Mouse (Mus musculus) intestine, embryonic 16.5 days (tissue): ENCODE measurements around the gene Mgmt. TPM values are rescaled to one million over a fixed set of nuclear protein-coding genes. Genes with fewer than 3 reads are reported as not detected.

Experiments used
- ATAC-seq: fragments of 200-750 bp; cut with Nextera tagmentation; 2 replicates; pipeline ENCODE4 v1.8.0; 2017; ENCODE audit warnings: moderate TSS enrichment, moderate library complexity
- H3K27ac ChIP-seq: fragments of 300-500 bp; sonication (generic); 2 replicates; pipeline ENCODE4 v1.5.1; 2014; ENCODE audit warnings: mild to moderate bottlenecking, low read length
- H3K27me3 ChIP-seq: fragments of 300-500 bp; sonication (generic); replicated peaks from 2 replicates; pipeline ENCODE4 v1.6.1; 2014; ENCODE audit warnings: low read length, control low read depth, mixed read lengths; ENCODE audit not compliant: control insufficient read depth, insufficient read depth
- H3K36me3 ChIP-seq: fragments of 300-500 bp; sonication (generic); 2 replicates; pipeline ENCODE4 v1.6.1; 2014; ENCODE audit warnings: low read length, control low read depth; ENCODE audit not compliant: control insufficient read depth, insufficient read depth
- H3K4me1 ChIP-seq: fragments of 300-500 bp; sonication (generic); 2 replicates; pipeline ENCODE4 v1.6.1; 2014; ENCODE audit warnings: low read length, control low read depth, mixed read lengths; ENCODE audit not compliant: control insufficient read depth, insufficient read depth
- H3K4me2 ChIP-seq: fragments of 300-500 bp; sonication (generic); 2 replicates; pipeline ENCODE4 v1.6.1; 2014; ENCODE audit warnings: low read depth, low read length, control low read depth
- H3K4me3 ChIP-seq: fragments of 300-500 bp; sonication (generic); 2 replicates; pipeline ENCODE4 v1.5.1; 2014; ENCODE audit warnings: mild to moderate bottlenecking, low read length
- H3K9ac ChIP-seq: fragments of 300-500 bp; sonication (generic); 2 replicates; pipeline ENCODE4 v1.6.1; 2014; ENCODE audit warnings: low read depth, low read length
- H3K9me3 ChIP-seq: fragments of 300-500 bp; sonication (generic); 2 replicates; pipeline ENCODE4 v1.6.1; 2016; ENCODE audit warnings: low read length, control low read depth; ENCODE audit not compliant: control insufficient read depth
- WGBS: fragments of 180-500 bp; shearing (Covaris S2); extraction: QIAGEN DNeasy Blood & Tissue Kit; methylation state at CpG from one replicate; pipeline ENCODE4 v1.1.7; 2014; 5-methylcytosine and 5-hydroxymethylcytosine counted together
- polyA plus RNA-seq: library from polyadenylated mRNA; unstranded; fragments of >200 nt; fragmentation: Nextera tagmentation; extraction: Ambion mirVana; gene quantifications from 2 replicates; pipeline ENCODE4 v1.2.1, GENCODE M21; 2015

The Mgmt gene
- polyA plus RNA-seq, 1 experiment from 2014 or later = 5.9 TPM

DNA sequence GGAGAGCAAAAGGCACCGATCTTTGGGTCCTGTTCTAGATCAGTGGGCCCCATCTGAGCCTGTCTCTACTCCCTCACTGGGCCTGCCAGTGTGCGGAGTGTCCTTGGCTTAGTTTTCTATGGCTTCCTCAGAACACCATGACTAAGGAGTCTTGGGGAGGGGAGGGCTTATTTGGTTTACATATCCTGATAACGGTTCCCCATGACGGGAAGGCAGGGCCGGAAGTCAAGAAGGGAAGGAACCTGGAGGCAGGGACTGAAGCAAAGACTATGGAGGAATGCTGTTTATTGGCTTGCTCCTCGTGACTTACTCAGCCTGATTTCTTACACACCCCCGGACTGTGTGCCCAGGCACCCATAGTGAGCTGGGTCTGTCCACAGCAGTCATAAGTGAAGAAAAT lies 1.4 kb downstream of the Mgmt start:
- Histone ChIP-seq H3K4me1 (0 out of 2 replicates have a peak, but pooled peaks cover 3% of the 10 kb centered on the region), H3K9me3 (no peaks in the 10 kb centered on the region), H3K27ac (no peak overlapping the region), H3K4me2 (no peak overlapping the region), H3K4me3 (no peak overlapping the region), H3K9ac (no peak overlapping the region), H3K36me3 (no peaks in the 10 kb centered on the region), H3K27me3 (no peaks in the 10 kb centered on the region)
- ATAC-seq = no peak
- 84% methylated on average over 7 of the region's 7 CpGs for WGBS

DNA sequence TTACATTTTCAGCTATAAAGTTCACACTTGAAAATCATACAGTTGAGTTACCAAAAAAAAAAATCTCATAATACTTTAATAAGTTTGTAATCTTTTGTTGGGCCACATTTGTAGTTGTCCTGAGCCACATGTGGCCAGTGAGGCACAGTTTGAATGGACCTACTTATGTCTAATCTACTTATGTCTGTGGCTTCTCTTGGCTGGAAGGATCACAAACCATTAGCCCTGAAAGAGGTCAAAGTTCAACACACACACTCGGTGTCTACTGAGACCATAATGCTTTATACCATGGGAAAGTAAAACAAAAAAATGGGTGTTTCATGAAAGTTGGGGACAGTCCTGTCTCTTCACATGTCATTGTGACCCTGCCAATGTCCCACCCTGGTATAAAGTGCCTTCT lies 3.1 kb downstream of the Mgmt start:
- Histone ChIP-seq H3K9me3 (no peaks in the 10 kb centered on the region), H3K4me1 (0 out of 2 replicates have a peak, but pooled peaks cover 3% of the 10 kb centered on the region), H3K4me2 (no peak overlapping the region), H3K27me3 (no peaks in the 10 kb centered on the region), H3K27ac (no peak overlapping the region), H3K36me3 (no peaks in the 10 kb centered on the region), H3K9ac (no peak overlapping the region), H3K4me3 (no peak overlapping the region)
- no peak for ATAC-seq
- WGBS = 25% methylated on average over 1 of the region's 1 CpGs

DNA sequence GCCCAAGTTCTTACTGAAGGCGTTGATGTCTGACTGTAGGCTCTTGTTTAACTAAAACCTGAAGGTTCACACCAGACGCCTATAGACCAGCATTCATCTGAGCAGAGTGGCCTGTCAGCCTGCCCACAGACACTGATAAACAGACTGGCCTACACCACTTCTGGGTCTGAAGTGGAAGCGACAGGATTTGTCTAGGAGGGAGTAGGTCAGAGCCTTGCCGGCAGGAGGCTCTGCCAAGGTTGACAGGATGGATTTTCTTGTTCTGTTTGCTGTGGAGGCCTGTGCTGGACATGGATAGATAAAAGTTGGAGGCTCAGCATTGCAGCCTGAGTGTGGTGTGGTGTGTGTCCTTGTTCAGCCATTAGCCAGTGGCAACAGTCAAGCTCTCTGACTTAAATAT lies 3.6 kb downstream of the Mgmt start:
- WGBS = 52% methylated on average over 4 of the region's 4 CpGs
- no peak overlapping the region for H3K27ac ChIP-seq
- 0 out of 2 replicates have a peak, but pooled peaks cover 3% of the 10 kb centered on the region for H3K4me1 ChIP-seq
- no peak overlapping the region for H3K9ac ChIP-seq
- no peaks in the 10 kb centered on the region for H3K36me3 ChIP-seq
- no peak for ATAC-seq
- no peak overlapping the region for H3K4me2 ChIP-seq
- no peak overlapping the region for H3K4me3 ChIP-seq
- no peaks in the 10 kb centered on the region for H3K27me3 ChIP-seq
- no peaks in the 10 kb centered on the region for H3K9me3 ChIP-seq

DNA sequence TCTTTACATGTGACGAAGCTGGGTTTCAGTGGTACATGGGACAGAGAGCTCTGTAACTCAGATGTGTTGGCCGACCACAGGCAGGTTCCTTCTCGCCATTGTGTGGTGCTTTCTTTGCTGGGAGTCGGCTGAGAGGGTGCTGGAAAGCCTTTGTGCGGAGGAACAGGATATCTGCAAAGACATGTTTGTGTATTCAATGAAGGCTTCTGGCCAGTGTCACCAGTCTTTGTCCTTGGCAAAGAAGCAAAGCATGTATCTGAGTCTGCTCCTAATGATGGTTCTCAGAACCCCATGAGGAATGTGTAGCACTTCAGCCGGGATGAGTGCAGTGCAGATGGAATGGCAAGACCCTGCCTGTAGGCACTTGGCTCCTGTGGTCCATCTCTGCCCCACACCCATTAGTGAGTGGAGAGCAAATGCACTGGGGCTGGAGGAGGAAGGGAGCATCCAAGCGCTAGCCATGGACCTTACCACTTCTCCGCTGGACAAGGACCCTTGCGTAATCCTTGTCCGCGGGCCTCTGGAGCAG lies 14.3 kb downstream of the Mgmt start:
- ATAC-seq = no peak
- WGBS = 83% methylated on average over 11 of the region's 11 CpGs
- no peak overlapping the region for H3K4me3 ChIP-seq
- H3K4me2 ChIP-seq = no peak overlapping the region
- H3K27me3 ChIP-seq = no peaks in the 10 kb centered on the region
- no peaks in the 10 kb centered on the region for H3K4me1 ChIP-seq
- no peaks in the 10 kb centered on the region for H3K36me3 ChIP-seq
- H3K27ac ChIP-seq = no peak overlapping the region
- no peaks in the 10 kb centered on the region for H3K9me3 ChIP-seq
- no peak overlapping the region for H3K9ac ChIP-seq

DNA sequence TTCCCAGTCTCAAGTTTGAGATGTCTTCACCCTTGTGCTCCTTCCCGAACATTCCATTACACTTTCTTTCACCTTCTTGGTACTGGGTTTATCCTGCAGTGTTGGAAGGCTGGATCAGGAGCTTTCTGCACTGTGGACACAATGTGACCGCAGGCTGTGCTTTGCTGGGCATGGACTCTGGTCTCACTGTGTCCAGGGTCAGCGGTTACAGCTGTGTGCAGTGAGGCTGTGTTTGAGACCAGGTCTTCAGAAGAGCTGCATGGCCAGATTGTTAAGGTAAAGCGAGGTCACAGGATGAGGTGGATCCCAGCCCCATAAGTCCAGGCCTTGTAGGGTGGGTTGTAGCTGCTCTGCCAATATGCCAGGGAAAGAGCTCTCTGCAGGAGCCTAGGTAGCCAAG lies 18.5 kb downstream of the Mgmt start:
- no peak overlapping the region for H3K4me3 ChIP-seq
- H3K4me2 ChIP-seq = no peak overlapping the region
- no peaks in the 10 kb centered on the region for H3K36me3 ChIP-seq
- no peak overlapping the region for H3K27ac ChIP-seq
- H3K9ac ChIP-seq = no peak overlapping the region
- WGBS = 89% methylated on average over 4 of the region's 4 CpGs
- H3K9me3 ChIP-seq = no peaks in the 10 kb centered on the region
- ATAC-seq = no peak
- no peaks in the 10 kb centered on the region for H3K27me3 ChIP-seq
- H3K4me1 ChIP-seq = no peaks in the 10 kb centered on the region

DNA sequence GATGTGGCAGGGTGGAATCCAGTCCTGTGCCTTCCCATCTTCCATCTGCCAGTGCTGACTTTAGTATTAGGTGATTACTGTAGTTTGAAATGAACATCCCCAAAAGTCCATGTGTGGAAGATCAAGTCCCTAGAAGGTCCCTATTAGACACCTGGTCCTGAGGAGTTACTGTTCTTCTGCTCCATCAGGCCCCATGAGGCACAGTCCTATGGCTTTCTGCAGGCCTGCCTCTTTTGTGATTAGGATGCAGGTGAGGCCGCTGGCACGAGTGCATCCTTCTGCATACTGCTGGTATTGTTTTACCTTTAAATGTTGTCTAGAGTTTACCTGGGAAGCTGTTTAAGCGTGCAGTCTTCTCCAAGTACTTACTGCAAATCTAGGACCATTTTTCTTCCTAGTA lies 21.6 kb downstream of the Mgmt start:
- WGBS = 86% methylated on average over 3 of the region's 3 CpGs
- no peak overlapping the region for H3K4me2 ChIP-seq
- no peaks in the 10 kb centered on the region for H3K36me3 ChIP-seq
- no peak overlapping the region for H3K27ac ChIP-seq
- H3K9me3 ChIP-seq = no peaks in the 10 kb centered on the region
- H3K27me3 ChIP-seq = no peaks in the 10 kb centered on the region
- no peak overlapping the region for H3K9ac ChIP-seq
- H3K4me1 ChIP-seq = no peaks in the 10 kb centered on the region
- no peak for ATAC-seq
- H3K4me3 ChIP-seq = no peak overlapping the region

DNA sequence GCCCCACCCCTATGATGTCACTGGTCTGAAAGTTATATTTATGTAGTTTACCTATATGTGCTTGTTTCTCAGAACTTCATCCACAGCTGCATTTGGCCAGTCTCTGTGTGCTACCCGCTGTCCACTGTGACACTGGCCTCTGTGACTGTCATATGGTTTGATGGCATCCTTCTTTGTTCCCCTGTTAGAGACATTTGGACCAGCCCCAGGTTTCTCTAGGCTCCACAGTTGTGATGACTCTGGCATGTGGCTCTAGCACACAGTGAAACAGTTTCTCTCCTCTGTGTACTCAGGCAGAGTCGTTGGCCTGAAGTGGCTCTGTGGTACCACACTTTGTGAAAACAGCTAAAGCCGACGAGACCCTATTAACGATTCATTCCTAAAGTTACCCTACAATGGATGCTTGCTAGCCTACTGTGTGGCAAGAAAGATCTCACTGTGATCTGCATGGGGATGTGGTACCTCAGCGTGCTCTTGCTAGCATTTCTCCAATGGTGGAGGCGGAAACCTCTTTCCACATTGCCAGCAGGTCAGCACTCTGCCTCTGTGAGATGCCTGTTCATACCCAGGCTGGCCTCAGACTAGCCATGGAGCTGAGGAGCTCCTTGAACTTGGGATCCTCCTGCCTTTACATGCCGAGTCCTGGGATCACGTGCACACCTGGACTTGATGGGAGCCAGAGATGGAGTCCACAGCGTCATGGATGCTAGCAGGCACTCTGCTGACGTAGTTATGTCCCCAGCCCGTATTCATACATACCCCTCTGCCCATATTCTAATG lies 26.8 kb downstream of the Mgmt start:
- WGBS = 87% methylated on average over 12 of the region's 12 CpGs
- Histone ChIP-seq H3K36me3 (no peaks in the 10 kb centered on the region), H3K4me3 (no peak overlapping the region), H3K9me3 (no peaks in the 10 kb centered on the region), H3K4me1 (no peaks in the 10 kb centered on the region), H3K27ac (no peak overlapping the region), H3K9ac (no peak overlapping the region), H3K4me2 (no peak overlapping the region), H3K27me3 (no peaks in the 10 kb centered on the region)
- ATAC-seq = no peak

DNA sequence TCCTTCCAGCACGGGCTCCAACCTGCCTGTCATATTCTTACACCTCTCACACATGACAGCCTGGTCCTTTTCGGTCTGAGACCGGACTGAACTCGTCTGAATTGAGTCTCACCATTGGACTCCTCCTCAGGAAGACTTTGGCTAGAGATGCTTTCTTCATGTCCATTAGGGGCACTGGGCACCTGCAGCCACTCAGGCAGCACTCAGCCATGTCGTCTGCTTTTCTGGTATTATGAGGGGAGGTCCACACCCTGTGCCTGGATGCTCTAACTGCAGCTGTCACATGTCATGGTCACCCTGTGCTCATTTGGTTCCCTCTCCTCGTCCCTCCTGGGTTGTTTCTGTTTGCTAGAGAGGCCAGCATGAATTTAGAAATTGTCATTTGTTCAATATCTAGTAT lies 27.8 kb downstream of the Mgmt start:
- no peak for ATAC-seq
- Histone ChIP-seq H3K4me3 (no peak overlapping the region), H3K9me3 (no peaks in the 10 kb centered on the region), H3K9ac (no peak overlapping the region), H3K27me3 (no peaks in the 10 kb centered on the region), H3K27ac (no peak overlapping the region), H3K4me2 (no peak overlapping the region), H3K36me3 (no peaks in the 10 kb centered on the region), H3K4me1 (no peaks in the 10 kb centered on the region)
- 77% methylated on average over 6 of the region's 6 CpGs for WGBS

DNA sequence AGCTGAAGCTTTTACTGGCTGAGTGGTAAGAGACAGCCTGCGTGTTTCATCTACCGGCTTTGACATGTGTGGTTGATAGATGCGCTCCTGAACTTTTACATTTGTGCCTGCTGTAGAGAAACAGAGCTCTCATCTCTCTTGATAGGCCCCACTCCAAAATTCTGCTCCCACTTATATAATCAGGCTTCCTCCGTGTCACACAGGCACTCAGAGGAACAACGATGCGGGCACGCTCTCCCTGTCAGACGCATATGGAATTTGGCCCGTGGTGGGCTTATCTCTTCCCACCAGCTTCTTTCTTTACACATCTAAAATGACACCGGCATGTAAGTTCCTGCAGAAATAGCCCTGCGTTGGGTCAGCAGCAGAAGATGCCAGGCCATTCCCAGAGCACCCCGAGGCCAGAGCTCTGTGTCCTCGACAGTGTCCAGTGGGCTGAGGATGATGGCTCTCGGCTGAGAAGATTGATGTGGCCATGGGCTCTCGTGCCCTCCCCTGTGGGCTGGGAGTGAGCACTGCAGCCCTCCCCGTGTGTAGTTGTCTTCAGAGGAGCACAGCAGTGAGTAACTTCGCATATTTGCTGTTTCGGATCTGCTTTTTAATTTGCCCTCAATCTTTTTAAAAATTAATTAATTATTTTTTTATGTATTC lies 30.3 kb downstream of the Mgmt start:
- Histone ChIP-seq H3K36me3 (no peaks in the 10 kb centered on the region), H3K4me1 (no peaks in the 10 kb centered on the region), H3K27ac (no peak overlapping the region), H3K9me3 (no peaks in the 10 kb centered on the region), H3K9ac (no peak overlapping the region), H3K27me3 (no peaks in the 10 kb centered on the region), H3K4me2 (no peak overlapping the region), H3K4me3 (no peak overlapping the region)
- no peak for ATAC-seq
- WGBS = 65% methylated on average over 18 of the region's 18 CpGs
